Mouse (Mus musculus): ENCODE measurements at regions not wholly inside any gene's neighbourhood (a gene's known extent, or its start where the extent isn't known, plus 50 kb on each side); places are given as distances from the start of the nearest gene placed in this dataset.

- Histone ChIP-seq H3K36me3 (ENCODE audit: insufficient read depth, low read length) (no peaks in the 10 kb centered on the region), H3K4me2 (replicated peaks; ENCODE audit: low read depth, low read length) (no peak overlapping the region), H3K9ac (replicated peaks; ENCODE audit: low read depth) (no peak overlapping the region), H3K4me3 (ENCODE audit: low read depth, low read length) (no peak overlapping the region), H3K4me1 (ENCODE audit: insufficient read depth, low read depth, low read length) (peaks cover 3% of the 10 kb centered on the region; the same call in 1 of the 2 replicates), H3K9me3 (ENCODE audit: low read length) (no peaks in the 10 kb centered on the region), H3K27me3 (replicated peaks; ENCODE audit: insufficient read depth, low read length) (no peaks in the 10 kb centered on the region), H3K27ac (ENCODE audit: low read length) (no peak overlapping the region)
- peak; percentile 58 for DNase-seq (ENCODE audit: low spot score)
- 23% methylated on average over 6 of the region's 6 CpGs for WGBS
- no peak for TF ChIP-seq CTCF (IDR thresholded peaks at IDR 0.05)
- TF ChIP-seq EP300 (IDR thresholded peaks at IDR 0.05): no peak
- ATAC-seq: peak; percentile 17; the same call in 1 of the 2 replicates
Observed at GRCm38 (mm10) chr12:69442321-69442720, 70.1 kb upstream of the Gm9887 start.

- Histone ChIP-seq H3K27me3 (replicated peaks; ENCODE audit: insufficient read depth, low read length) (no peaks in the 10 kb centered on the region), H3K36me3 (ENCODE audit: insufficient read depth, low read length) (no peaks in the 10 kb centered on the region), H3K4me3 (ENCODE audit: low read depth, low read length) (no peak overlapping the region), H3K27ac (ENCODE audit: low read length) (no peak overlapping the region), H3K4me2 (replicated peaks; ENCODE audit: low read depth, low read length) (no peak overlapping the region), H3K9me3 (ENCODE audit: low read length) (no peaks in the 10 kb centered on the region), H3K9ac (replicated peaks; ENCODE audit: low read depth) (no peak overlapping the region), H3K4me1 (ENCODE audit: insufficient read depth, low read depth, low read length) (peaks cover 3% of the 10 kb centered on the region; the same call in 1 of the 2 replicates)
- DNase-seq (ENCODE audit: low spot score) (no peak), ATAC-seq (no peak)
- TF ChIP-seq CTCF (IDR thresholded peaks at IDR 0.05): no peak
- TF ChIP-seq EP300 (IDR thresholded peaks at IDR 0.05): no peak
- WGBS: 74% methylated on average over 4 of the region's 4 CpGs
Observed at GRCm38 (mm10) chr12:69441764-69442163, 69.5 kb upstream of the Gm9887 start.

GRCm38 (mm10) chr12:69438271-69438670 is 66.0 kb upstream of the Gm9887 start:
- H3K4me2 ChIP-seq (replicated peaks; ENCODE audit: low read depth, low read length): no peak overlapping the region
- no peaks in the 10 kb centered on the region for H3K27me3 ChIP-seq (replicated peaks; ENCODE audit: insufficient read depth, low read length)
- no peaks in the 10 kb centered on the region for H3K9me3 ChIP-seq (ENCODE audit: low read length)
- DNase-seq (ENCODE audit: low spot score): no peak
- H3K4me3 ChIP-seq (ENCODE audit: low read depth, low read length): no peak overlapping the region
- WGBS: 59% methylated on average over 5 of the region's 5 CpGs
- no peaks in the 10 kb centered on the region; the same call in 1 of the 2 replicates for H3K4me1 ChIP-seq (ENCODE audit: insufficient read depth, low read depth, low read length)
- H3K36me3 ChIP-seq (ENCODE audit: insufficient read depth, low read length): no peaks in the 10 kb centered on the region
- ATAC-seq: no peak
- TF ChIP-seq CTCF (IDR thresholded peaks at IDR 0.05) (no peak), EP300 (IDR thresholded peaks at IDR 0.05) (no peak)
- H3K9ac ChIP-seq (replicated peaks; ENCODE audit: low read depth): no peak overlapping the region
- peak overlapping the region; percentile 47 for H3K27ac ChIP-seq (ENCODE audit: low read length)

- Histone ChIP-seq H3K4me2 (replicated peaks; ENCODE audit: low read depth, low read length) (no peak overlapping the region), H3K27me3 (replicated peaks; ENCODE audit: insufficient read depth, low read length) (no peaks in the 10 kb centered on the region), H3K9me3 (ENCODE audit: low read length) (no peaks in the 10 kb centered on the region), H3K27ac (ENCODE audit: low read length) (no peak overlapping the region; the same call in none of the 2 replicates), H3K4me1 (ENCODE audit: insufficient read depth, low read depth, low read length) (no peaks in the 10 kb centered on the region; the same call in 1 of the 2 replicates), H3K9ac (replicated peaks; ENCODE audit: low read depth) (no peak overlapping the region), H3K4me3 (ENCODE audit: low read depth, low read length) (no peak overlapping the region), H3K36me3 (ENCODE audit: insufficient read depth, low read length) (no peaks in the 10 kb centered on the region)
- TF ChIP-seq CTCF (IDR thresholded peaks at IDR 0.05) (no peak), EP300 (IDR thresholded peaks at IDR 0.05) (peak; percentile 15; the same call in 1 of the 2 replicates)
- ATAC-seq (peak; percentile 79), DNase-seq (ENCODE audit: low spot score) (peak; percentile 79)
- WGBS: 53% methylated on average over 10 of the region's 10 CpGs
Observed at GRCm38 (mm10) chr12:69436839-69437501, 64.7 kb upstream of the Gm9887 start.

- no peak overlapping the region for H3K4me2 ChIP-seq (replicated peaks; ENCODE audit: low read depth, low read length)
- DNase-seq (ENCODE audit: low spot score) (no peak), ATAC-seq (peak; percentile 27; the same call in 1 of the 2 replicates)
- WGBS: 29% methylated on average over 4 of the region's 4 CpGs
- no peaks in the 10 kb centered on the region for H3K9me3 ChIP-seq (ENCODE audit: low read length)
- H3K36me3 ChIP-seq (ENCODE audit: insufficient read depth, low read length): no peaks in the 10 kb centered on the region
- H3K4me1 ChIP-seq (ENCODE audit: insufficient read depth, low read depth, low read length): no peaks in the 10 kb centered on the region; the same call in 1 of the 2 replicates
- no peak overlapping the region for H3K27ac ChIP-seq (ENCODE audit: low read length)
- no peak overlapping the region for H3K4me3 ChIP-seq (ENCODE audit: low read depth, low read length)
- H3K27me3 ChIP-seq (replicated peaks; ENCODE audit: insufficient read depth, low read length): no peaks in the 10 kb centered on the region
- no peak overlapping the region for H3K9ac ChIP-seq (replicated peaks; ENCODE audit: low read depth)
- no peak for TF ChIP-seq CTCF (IDR thresholded peaks at IDR 0.05)
- TF ChIP-seq EP300 (IDR thresholded peaks at IDR 0.05): no peak
Observed at GRCm38 (mm10) chr12:69434315-69434714, 62.1 kb upstream of the Gm9887 start.

GRCm38 (mm10) chr12:69432086-69432485 is 59.8 kb upstream of the Gm9887 start:
- Histone ChIP-seq H3K36me3 (ENCODE audit: insufficient read depth, low read length) (no peaks in the 10 kb centered on the region), H3K9me3 (ENCODE audit: low read length) (no peaks in the 10 kb centered on the region), H3K4me1 (ENCODE audit: insufficient read depth, low read depth, low read length) (no peaks in the 10 kb centered on the region; the same call in 1 of the 2 replicates), H3K9ac (replicated peaks; ENCODE audit: low read depth) (no peak overlapping the region), H3K27me3 (replicated peaks; ENCODE audit: insufficient read depth, low read length) (no peaks in the 10 kb centered on the region), H3K4me2 (replicated peaks; ENCODE audit: low read depth, low read length) (no peak overlapping the region), H3K27ac (ENCODE audit: low read length) (no peak overlapping the region; the same call in 1 of the 2 replicates), H3K4me3 (ENCODE audit: low read depth, low read length) (no peak overlapping the region)
- ATAC-seq (peak; percentile 52; the same call in 1 of the 2 replicates), DNase-seq (ENCODE audit: low spot score) (peak; percentile 48)
- TF ChIP-seq EP300 (IDR thresholded peaks at IDR 0.05) (no peak), CTCF (IDR thresholded peaks at IDR 0.05) (no peak)
- WGBS: 32% methylated on average over 7 of the region's 7 CpGs
